Mouse (Mus musculus): ENCODE measurements around the gene Tdrd5. TPM values are rescaled to one million over a fixed set of nuclear protein-coding genes. Genes with fewer than 3 reads are reported as not detected.

Gene Tdrd5
- polyA plus RNA-seq, 1 experiment, result 2.8 TPM

DNA sequence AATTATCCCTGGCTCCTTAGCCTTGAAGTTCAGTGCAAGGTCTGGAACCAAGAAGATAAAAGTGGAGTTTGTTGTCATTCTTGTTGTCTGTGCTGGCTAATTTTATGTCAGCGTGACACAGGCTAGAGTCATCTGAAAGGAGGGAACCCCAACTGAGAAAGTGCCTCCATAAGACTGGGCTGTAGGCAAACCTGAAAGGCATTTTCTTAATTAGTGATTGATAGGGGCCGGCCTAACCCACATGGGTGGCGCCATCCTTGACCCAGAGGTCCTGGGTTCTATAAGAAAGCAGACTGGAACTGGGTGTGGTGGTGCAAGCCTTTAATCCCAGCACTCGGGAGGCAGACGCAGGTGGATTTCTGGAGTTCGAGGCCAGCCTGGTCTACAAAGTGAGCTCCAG, 72.3 kb downstream of the Tdrd5 start:
- Histone ChIP-seq H3K27me3 (replicated peaks; ENCODE audit: control insufficient read depth, insufficient read depth, low read length) (no peaks in the 10 kb centered on the region), H3K4me1 (ENCODE audit: control insufficient read depth, insufficient read depth, low read length) (no peaks in the 10 kb centered on the region), H3K36me3 (ENCODE audit: control insufficient read depth, insufficient read depth, low read length) (no peaks in the 10 kb centered on the region), H3K27ac (ENCODE audit: insufficient read depth, low read depth, low read length) (no peak overlapping the region), H3K4me3 (ENCODE audit: insufficient read depth, low read depth, low read length) (no peak overlapping the region)
- TF ChIP-seq CTCF (conservative IDR thresholded peaks at IDR 0.05; ENCODE audit: insufficient read depth, insufficient read length, low read depth, low read length) (no peak), POLR2A (IDR thresholded peaks at IDR 0.05; ENCODE audit: low read depth, low read length) (no peak)
- no peak for DNase-seq
- 94% methylated on average over 6 of the region's 6 CpGs for WGBS

DNA sequence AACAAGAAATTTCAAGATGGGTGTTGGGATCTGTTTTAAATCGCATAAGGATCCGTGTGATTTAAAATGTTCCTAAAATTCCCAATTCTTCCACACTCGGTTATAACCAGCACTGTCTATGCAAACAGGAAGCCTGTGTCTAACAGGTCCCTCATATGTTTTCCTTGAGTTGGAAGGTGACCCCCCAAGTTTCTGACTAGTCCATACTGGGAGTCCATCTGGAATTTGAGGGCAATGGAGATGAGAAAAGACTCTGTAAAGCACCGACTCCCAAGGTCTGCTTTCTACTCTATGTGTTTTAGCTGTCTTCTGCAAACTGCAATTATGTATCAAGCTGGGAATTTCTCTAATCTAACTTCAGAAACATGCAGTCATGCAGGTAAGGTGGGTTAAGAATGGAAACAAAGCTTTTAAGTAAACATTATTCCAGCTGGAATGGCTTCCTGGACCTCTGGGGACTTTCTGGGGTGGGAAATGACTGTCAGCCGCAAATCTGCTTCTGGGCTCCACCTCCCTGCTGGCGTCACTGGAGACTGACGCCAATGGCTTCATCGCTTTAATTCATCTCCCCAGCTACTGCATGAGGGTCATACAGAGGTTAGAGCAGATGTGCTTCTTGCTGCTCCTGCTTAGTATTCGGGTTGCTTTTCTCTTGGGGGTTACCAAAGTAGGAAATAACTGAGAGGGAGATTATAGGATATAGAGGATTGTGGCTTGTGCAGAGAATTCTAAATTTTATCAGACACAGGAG, 73.0 kb downstream of the Tdrd5 start:
- Histone ChIP-seq H3K4me1 (ENCODE audit: control insufficient read depth, insufficient read depth, low read length) (no peaks in the 10 kb centered on the region), H3K27me3 (replicated peaks; ENCODE audit: control insufficient read depth, insufficient read depth, low read length) (no peaks in the 10 kb centered on the region), H3K27ac (ENCODE audit: insufficient read depth, low read depth, low read length) (no peak overlapping the region), H3K36me3 (ENCODE audit: control insufficient read depth, insufficient read depth, low read length) (no peaks in the 10 kb centered on the region), H3K4me3 (ENCODE audit: insufficient read depth, low read depth, low read length) (no peak overlapping the region)
- no peak for TF ChIP-seq CTCF (conservative IDR thresholded peaks at IDR 0.05; ENCODE audit: insufficient read depth, insufficient read length, low read depth, low read length)
- no peak for TF ChIP-seq POLR2A (IDR thresholded peaks at IDR 0.05; ENCODE audit: low read depth, low read length)
- peak; percentile 17 for DNase-seq
- WGBS, result 40% methylated on average over 9 of the region's 9 CpGs

DNA sequence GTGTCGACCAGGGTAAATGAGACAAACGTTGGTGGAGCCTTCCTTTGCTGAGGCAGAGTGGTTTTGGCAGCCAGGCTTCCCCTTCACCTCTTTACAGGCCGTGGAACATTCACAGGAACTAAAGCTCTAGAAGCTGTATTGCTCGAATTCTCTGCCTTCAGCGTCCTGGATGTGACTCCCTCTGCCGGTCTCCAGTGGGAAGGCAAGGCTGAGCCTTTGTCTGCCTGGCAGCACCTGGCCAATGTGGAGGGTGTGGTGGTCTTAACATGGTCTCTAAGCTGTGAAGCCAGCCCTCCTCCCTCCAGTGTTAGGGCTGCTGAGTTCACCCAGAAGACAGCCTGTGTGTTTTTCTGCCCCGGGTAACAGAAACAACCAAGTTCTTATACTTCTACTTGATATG, 74.0 kb downstream of the Tdrd5 start:
- Histone ChIP-seq H3K27ac (ENCODE audit: insufficient read depth, low read depth, low read length) (no peak overlapping the region), H3K36me3 (ENCODE audit: control insufficient read depth, insufficient read depth, low read length) (no peaks in the 10 kb centered on the region), H3K4me3 (ENCODE audit: insufficient read depth, low read depth, low read length) (no peak overlapping the region), H3K4me1 (ENCODE audit: control insufficient read depth, insufficient read depth, low read length) (no peaks in the 10 kb centered on the region), H3K27me3 (replicated peaks; ENCODE audit: control insufficient read depth, insufficient read depth, low read length) (no peaks in the 10 kb centered on the region)
- 23% methylated on average over 7 of the region's 7 CpGs for WGBS
- TF ChIP-seq POLR2A (IDR thresholded peaks at IDR 0.05; ENCODE audit: low read depth, low read length) (no peak), CTCF (conservative IDR thresholded peaks at IDR 0.05; ENCODE audit: insufficient read depth, insufficient read length, low read depth, low read length) (peak; percentile 82)
- peak; percentile 66 for DNase-seq

DNA sequence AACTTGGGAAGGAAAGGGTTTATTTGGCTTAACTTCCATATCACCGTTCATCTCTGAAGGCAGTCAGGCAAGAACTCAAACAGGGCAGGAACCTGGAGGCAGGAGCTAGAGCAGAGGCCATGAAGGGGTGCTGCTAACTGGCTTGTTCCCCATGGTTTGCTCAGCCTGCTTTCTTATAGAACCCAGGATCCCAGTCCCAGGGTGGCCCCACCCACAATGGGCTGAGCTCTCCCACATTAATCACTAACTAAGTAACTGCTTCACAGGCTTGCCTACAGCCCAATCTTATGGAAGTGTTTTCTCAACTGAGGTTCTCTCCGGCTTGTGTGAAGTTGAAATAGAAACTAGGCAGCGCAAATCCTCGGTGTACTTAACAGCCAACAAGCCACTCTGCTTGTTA, 74.7 kb downstream of the Tdrd5 start:
- WGBS, result 60% methylated on average over 4 of the region's 4 CpGs
- no peak for DNase-seq
- Histone ChIP-seq H3K27ac (ENCODE audit: insufficient read depth, low read depth, low read length) (no peak overlapping the region), H3K4me3 (ENCODE audit: insufficient read depth, low read depth, low read length) (no peak overlapping the region), H3K4me1 (ENCODE audit: control insufficient read depth, insufficient read depth, low read length) (no peaks in the 10 kb centered on the region), H3K27me3 (replicated peaks; ENCODE audit: control insufficient read depth, insufficient read depth, low read length) (no peaks in the 10 kb centered on the region), H3K36me3 (ENCODE audit: control insufficient read depth, insufficient read depth, low read length) (no peaks in the 10 kb centered on the region)
- TF ChIP-seq CTCF (conservative IDR thresholded peaks at IDR 0.05; ENCODE audit: insufficient read depth, insufficient read length, low read depth, low read length) (no peak), POLR2A (IDR thresholded peaks at IDR 0.05; ENCODE audit: low read depth, low read length) (no peak)

DNA sequence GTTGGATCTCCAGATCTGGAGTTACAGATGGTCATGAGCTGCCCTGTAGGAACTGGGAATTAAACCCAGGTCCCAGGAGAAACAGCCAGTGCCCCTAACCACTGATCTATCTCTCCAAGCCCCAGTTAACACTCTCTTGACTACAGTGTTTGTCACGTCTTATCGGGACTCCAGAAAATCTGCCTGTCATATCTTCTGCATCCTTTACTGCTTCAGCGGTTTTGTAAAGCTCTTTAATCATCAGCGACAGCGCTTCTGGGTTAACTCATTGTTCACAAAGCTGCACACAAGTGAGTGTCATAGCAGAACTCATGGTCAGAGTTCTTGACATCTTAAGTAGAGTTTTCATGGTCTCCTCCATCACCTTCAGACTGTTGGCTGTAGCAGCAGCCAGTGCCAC, 76.6 kb downstream of the Tdrd5 start:
- DNase-seq, result no peak
- 71% methylated on average over 5 of the region's 5 CpGs for WGBS

DNA sequence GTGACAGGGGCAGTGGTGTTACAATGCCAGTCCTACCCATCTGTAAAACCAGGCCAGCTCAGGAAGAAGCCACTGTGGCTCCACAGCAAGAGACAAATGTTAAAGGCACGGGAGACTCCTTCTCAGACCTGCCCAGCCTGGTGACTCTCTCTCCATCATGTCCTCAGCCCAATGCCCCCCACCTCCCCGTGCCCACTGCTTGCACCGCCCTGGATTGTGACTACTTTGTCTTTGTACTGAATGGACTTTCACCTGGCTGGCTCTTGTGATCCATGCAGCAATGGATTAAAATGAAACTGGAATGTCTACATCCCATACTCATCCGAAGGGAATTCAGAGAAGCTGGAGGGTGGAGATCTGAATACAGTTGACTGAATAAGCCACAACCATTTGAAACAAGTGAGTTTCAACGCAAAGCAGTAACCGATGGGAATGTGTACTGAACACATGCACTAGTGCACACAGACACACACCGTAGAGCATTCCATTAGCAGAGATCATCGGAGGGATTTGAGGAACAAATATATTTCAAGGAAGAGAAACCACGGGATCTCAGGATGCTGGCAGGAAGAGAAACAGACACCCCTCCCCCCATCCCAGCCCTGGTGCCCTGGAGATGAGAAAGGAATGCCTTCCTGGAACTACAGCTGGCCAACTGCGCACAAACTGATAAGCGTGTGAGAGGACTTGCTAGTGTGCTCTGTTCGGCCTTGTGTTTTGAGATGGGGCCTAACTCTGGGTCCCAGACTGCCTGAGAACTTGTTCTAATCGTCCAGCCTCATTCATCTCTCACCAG, 81.1 kb downstream of the Tdrd5 start:
- no peaks in the 10 kb centered on the region for H3K36me3 ChIP-seq (ENCODE audit: control insufficient read depth, insufficient read depth, low read length)
- peak; percentile 52 for DNase-seq
- H3K4me1 ChIP-seq (ENCODE audit: control insufficient read depth, insufficient read depth, low read length), result peaks cover 20% of the 10 kb centered on the region; the same call in 1 of the 2 replicates
- WGBS, result 33% methylated on average over 13 of the region's 13 CpGs
- H3K27ac ChIP-seq (ENCODE audit: insufficient read depth, low read depth, low read length), result peak overlapping the region; percentile 63
- TF ChIP-seq CTCF (conservative IDR thresholded peaks at IDR 0.05; ENCODE audit: insufficient read depth, insufficient read length, low read depth, low read length), result no peak
- no peak for TF ChIP-seq POLR2A (IDR thresholded peaks at IDR 0.05; ENCODE audit: low read depth, low read length)
- no peaks in the 10 kb centered on the region for H3K27me3 ChIP-seq (replicated peaks; ENCODE audit: control insufficient read depth, insufficient read depth, low read length)
- no peak overlapping the region for H3K4me3 ChIP-seq (ENCODE audit: insufficient read depth, low read depth, low read length)

More for the DNA sequence above, 76.6 kb downstream of the Tdrd5 start:
- Histone ChIP-seq H3K4me3 (ENCODE audit: insufficient read depth, low read depth, low read length) (no peak overlapping the region), H3K27ac (ENCODE audit: insufficient read depth, low read depth, low read length) (no peak overlapping the region), H3K36me3 (ENCODE audit: control insufficient read depth, insufficient read depth, low read length) (no peaks in the 10 kb centered on the region), H3K27me3 (replicated peaks; ENCODE audit: control insufficient read depth, insufficient read depth, low read length) (no peaks in the 10 kb centered on the region), H3K4me1 (ENCODE audit: control insufficient read depth, insufficient read depth, low read length) (peaks cover 13% of the 10 kb centered on the region; the same call in 1 of the 2 replicates)
- TF ChIP-seq CTCF (conservative IDR thresholded peaks at IDR 0.05; ENCODE audit: insufficient read depth, insufficient read length, low read depth, low read length) (no peak), POLR2A (IDR thresholded peaks at IDR 0.05; ENCODE audit: low read depth, low read length) (no peak)

DNA sequence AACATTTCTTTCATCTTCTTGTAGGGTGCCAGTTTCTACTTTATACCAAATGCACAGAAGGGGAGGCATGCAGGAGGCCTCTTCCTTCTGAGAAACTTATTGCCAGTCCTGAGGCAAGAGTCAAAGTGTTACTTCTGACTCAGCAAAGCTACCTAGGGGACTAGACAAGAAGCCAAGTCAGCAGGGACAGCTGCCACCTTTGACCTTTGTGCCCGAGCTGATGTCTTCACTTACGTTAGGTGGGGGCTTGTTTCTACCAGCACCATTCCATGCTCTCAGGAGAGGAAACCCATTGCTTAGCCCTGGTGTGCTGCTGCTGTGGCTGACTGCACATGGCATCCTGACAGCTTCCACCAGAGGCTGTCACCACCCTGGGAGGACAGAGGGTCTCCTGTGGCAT, 82.1 kb downstream of the Tdrd5 start:
- DNase-seq, result peak; percentile 86
- peaks cover 23% of the 10 kb centered on the region; the same call in 1 of the 2 replicates for H3K4me1 ChIP-seq (ENCODE audit: control insufficient read depth, insufficient read depth, low read length)
- no peaks in the 10 kb centered on the region for H3K27me3 ChIP-seq (replicated peaks; ENCODE audit: control insufficient read depth, insufficient read depth, low read length)
- no peaks in the 10 kb centered on the region for H3K36me3 ChIP-seq (ENCODE audit: control insufficient read depth, insufficient read depth, low read length)
- WGBS, result 49% methylated on average over 2 of the region's 2 CpGs
- no peak overlapping the region for H3K4me3 ChIP-seq (ENCODE audit: insufficient read depth, low read depth, low read length)
- peak overlapping the region; percentile 63 for H3K27ac ChIP-seq (ENCODE audit: insufficient read depth, low read depth, low read length)
- TF ChIP-seq POLR2A (IDR thresholded peaks at IDR 0.05; ENCODE audit: low read depth, low read length) (no peak), CTCF (conservative IDR thresholded peaks at IDR 0.05; ENCODE audit: insufficient read depth, insufficient read length, low read depth, low read length) (no peak)
